Mouse (Mus musculus) intestine, embryonic 16.5 days (tissue): ENCODE results near the gene Sh3tc1. TPM values are rescaled to one million over a fixed set of nuclear protein-coding genes. Genes with fewer than 3 reads are reported as not detected.
A peak's percentile ranks its signal among the peaks of the same experiment; 100 is the strongest.

Source experiments
- ATAC-seq: fragments of 200-750 bp; cut with Nextera tagmentation; 2 replicates; pipeline ENCODE4 v1.8.0; 2017; ENCODE audit warnings: moderate TSS enrichment, moderate library complexity
- H3K27ac ChIP-seq: fragments of 300-500 bp; sonication (generic); 2 replicates; pipeline ENCODE4 v1.5.1; 2014; ENCODE audit warnings: mild to moderate bottlenecking, low read length
- H3K27me3 ChIP-seq: fragments of 300-500 bp; sonication (generic); replicated peaks from 2 replicates; pipeline ENCODE4 v1.6.1; 2014; ENCODE audit warnings: low read length, control low read depth, mixed read lengths; ENCODE audit not compliant: control insufficient read depth, insufficient read depth
- H3K36me3 ChIP-seq: fragments of 300-500 bp; sonication (generic); 2 replicates; pipeline ENCODE4 v1.6.1; 2014; ENCODE audit warnings: low read length, control low read depth; ENCODE audit not compliant: control insufficient read depth, insufficient read depth
- H3K4me1 ChIP-seq: fragments of 300-500 bp; sonication (generic); 2 replicates; pipeline ENCODE4 v1.6.1; 2014; ENCODE audit warnings: low read length, control low read depth, mixed read lengths; ENCODE audit not compliant: control insufficient read depth, insufficient read depth
- H3K4me2 ChIP-seq: fragments of 300-500 bp; sonication (generic); 2 replicates; pipeline ENCODE4 v1.6.1; 2014; ENCODE audit warnings: low read depth, low read length, control low read depth
- H3K4me3 ChIP-seq: fragments of 300-500 bp; sonication (generic); 2 replicates; pipeline ENCODE4 v1.5.1; 2014; ENCODE audit warnings: mild to moderate bottlenecking, low read length
- H3K9ac ChIP-seq: fragments of 300-500 bp; sonication (generic); 2 replicates; pipeline ENCODE4 v1.6.1; 2014; ENCODE audit warnings: low read depth, low read length
- H3K9me3 ChIP-seq: fragments of 300-500 bp; sonication (generic); 2 replicates; pipeline ENCODE4 v1.6.1; 2016; ENCODE audit warnings: low read length, control low read depth; ENCODE audit not compliant: control insufficient read depth
- WGBS: fragments of 180-500 bp; shearing (Covaris S2); extraction: QIAGEN DNeasy Blood & Tissue Kit; methylation state at CpG from one replicate; pipeline ENCODE4 v1.1.7; 2014; 5-methylcytosine and 5-hydroxymethylcytosine counted together
- polyA plus RNA-seq: library from polyadenylated mRNA; unstranded; fragments of >200 nt; fragmentation: Nextera tagmentation; extraction: Ambion mirVana; gene quantifications from 2 replicates; pipeline ENCODE4 v1.2.1, GENCODE M21; 2015

Sh3tc1 gene
- polyA plus RNA-seq, 1 experiment from 2014 or later: 18.4 TPM

- peak; percentile 35; the same call in 1 of the 2 replicates for ATAC-seq
- Histone ChIP-seq H3K27me3 (no peaks in the 10 kb centered on the region), H3K9ac (0 out of 2 replicates have a peak overlapping the region, but pooled peaks have one; percentile 3), H3K27ac (no peak overlapping the region), H3K36me3 (no peaks in the 10 kb centered on the region), H3K9me3 (no peaks in the 10 kb centered on the region), H3K4me3 (no peak overlapping the region), H3K4me2 (no peak overlapping the region), H3K4me1 (peaks cover 25% of the 10 kb centered on the region)
- 47% methylated on average over 5 of the region's 5 CpGs for WGBS
Observed at GRCm38 (mm10) chr5:35687098-35687497, 52.7 kb downstream of the Sh3tc1 start.

GRCm38 (mm10) chr5:35686336-35686735 is 53.5 kb downstream of the Sh3tc1 start:
- H3K27me3 ChIP-seq: no peaks in the 10 kb centered on the region
- no peak overlapping the region for H3K4me3 ChIP-seq
- 81% methylated on average over 4 of the region's 4 CpGs for WGBS
- H3K9ac ChIP-seq: no peak overlapping the region
- no peak for ATAC-seq
- no peak overlapping the region for H3K4me2 ChIP-seq
- H3K4me1 ChIP-seq: peaks cover 20% of the 10 kb centered on the region
- no peak overlapping the region for H3K27ac ChIP-seq
- no peaks in the 10 kb centered on the region for H3K36me3 ChIP-seq
- no peaks in the 10 kb centered on the region for H3K9me3 ChIP-seq

- H3K9ac ChIP-seq: no peak overlapping the region
- WGBS: 53% methylated on average over 3 of the region's 3 CpGs
Observed at GRCm38 (mm10) chr5:35685079-35685478, 54.7 kb downstream of the Sh3tc1 start.

GRCm38 (mm10) chr5:35680958-35681357 is 58.8 kb downstream of the Sh3tc1 start:
- WGBS: 64% methylated on average over 2 of the region's 2 CpGs
- no peak overlapping the region for H3K27ac ChIP-seq
- no peak overlapping the region for H3K4me2 ChIP-seq
- no peaks in the 10 kb centered on the region for H3K9me3 ChIP-seq
- H3K9ac ChIP-seq: no peak overlapping the region
- no peak overlapping the region for H3K4me3 ChIP-seq
- ATAC-seq: peak; percentile 41; the same call in 1 of the 2 replicates
- peaks cover 16% of the 10 kb centered on the region; the same call in 1 of the 2 replicates for H3K4me1 ChIP-seq
- H3K36me3 ChIP-seq: no peaks in the 10 kb centered on the region
- peaks cover 12% of the 10 kb centered on the region for H3K27me3 ChIP-seq

More at GRCm38 (mm10) chr5:35685079-35685478, 54.7 kb downstream of the Sh3tc1 start:
- peaks cover 13% of the 10 kb centered on the region for H3K4me1 ChIP-seq
- H3K4me2 ChIP-seq: no peak overlapping the region
- no peak overlapping the region for H3K4me3 ChIP-seq
- H3K27me3 ChIP-seq: no peaks in the 10 kb centered on the region
- no peaks in the 10 kb centered on the region for H3K9me3 ChIP-seq
- ATAC-seq: no peak
- H3K36me3 ChIP-seq: no peaks in the 10 kb centered on the region
- no peak overlapping the region for H3K27ac ChIP-seq

GRCm38 (mm10) chr5:35679256-35680155 is 60.3 kb downstream of the Sh3tc1 start, which contains the start of gene Htra3:
Htra3 (minus strand) TSS chr5:35679782.
- 8% methylated on average over 42 of the region's 42 CpGs for WGBS
- no peaks in the 10 kb centered on the region for H3K9me3 ChIP-seq
- no peaks in the 10 kb centered on the region for H3K36me3 ChIP-seq
- H3K27me3 ChIP-seq: peaks cover 12% of the 10 kb centered on the region
- peaks cover 15% of the 10 kb centered on the region for H3K4me1 ChIP-seq
- peak within 1 kb of the TSS; percentile 75 for H3K9ac ChIP-seq
- peak within 1 kb of the TSS; percentile 39; the same call in 1 of the 2 replicates for H3K27ac ChIP-seq
- H3K4me3 ChIP-seq: peak within 1 kb of the TSS; percentile 57
- H3K4me2 ChIP-seq: peak within 1 kb of the TSS; percentile 91
- ATAC-seq: peak; percentile 63; the same call in 1 of the 2 replicates

GRCm38 (mm10) chr5:35676964-35677363 is 62.8 kb downstream of the Sh3tc1 start:
- Histone ChIP-seq H3K4me3 (no peak overlapping the region), H3K9ac (no peak overlapping the region), H3K4me1 (peaks cover 40% of the 10 kb centered on the region), H3K4me2 (no peak overlapping the region), H3K27me3 (peaks cover 12% of the 10 kb centered on the region), H3K9me3 (no peaks in the 10 kb centered on the region), H3K27ac (no peak overlapping the region), H3K36me3 (no peaks in the 10 kb centered on the region)
- 83% methylated on average over 7 of the region's 7 CpGs for WGBS
- ATAC-seq: no peak

- Histone ChIP-seq H3K4me1 (peaks cover 55% of the 10 kb centered on the region), H3K9me3 (no peaks in the 10 kb centered on the region), H3K4me2 (no peak overlapping the region), H3K27me3 (peaks cover 6% of the 10 kb centered on the region), H3K36me3 (no peaks in the 10 kb centered on the region), H3K9ac (peak overlapping the region; percentile 2; the same call in 1 of the 2 replicates), H3K27ac (peak overlapping the region; percentile 63), H3K4me3 (no peak overlapping the region)
- ATAC-seq: peak; percentile 38
- 33% methylated on average over 4 of the region's 4 CpGs for WGBS
Observed at GRCm38 (mm10) chr5:35674081-35674555, 65.7 kb downstream of the Sh3tc1 start.

- Histone ChIP-seq H3K27me3 (no peaks in the 10 kb centered on the region), H3K4me2 (no peak overlapping the region), H3K4me1 (peaks cover 51% of the 10 kb centered on the region), H3K36me3 (no peaks in the 10 kb centered on the region), H3K27ac (peak overlapping the region; percentile 63), H3K9me3 (no peaks in the 10 kb centered on the region), H3K9ac (peak overlapping the region; percentile 42), H3K4me3 (no peak overlapping the region)
- ATAC-seq: peak; percentile 72
- WGBS: 37% methylated on average over 7 of the region's 7 CpGs
Observed at GRCm38 (mm10) chr5:35673086-35673485, 66.7 kb downstream of the Sh3tc1 start.

GRCm38 (mm10) chr5:35672581-35672980 is 67.2 kb downstream of the Sh3tc1 start:
- H3K9me3 ChIP-seq: no peaks in the 10 kb centered on the region
- H3K9ac ChIP-seq: peak overlapping the region; percentile 42
- H3K4me3 ChIP-seq: no peak overlapping the region
- H3K4me2 ChIP-seq: no peak overlapping the region
- WGBS: 59% methylated on average over 1 of the region's 1 CpGs
- H3K4me1 ChIP-seq: peaks cover 48% of the 10 kb centered on the region
- H3K36me3 ChIP-seq: no peaks in the 10 kb centered on the region
- H3K27ac ChIP-seq: peak overlapping the region; percentile 63
- H3K27me3 ChIP-seq: no peaks in the 10 kb centered on the region
- ATAC-seq: peak; percentile 2; the same call in 1 of the 2 replicates
